Mouse (Mus musculus) kidney, adult 2 months (tissue): ENCODE results near the gene Olfr976.

ENCODE experiments used
- CTCF ChIP-seq: fragments of 200-500 bp; conservative IDR thresholded peaks from 2 replicates; pipeline ENCODE4 v1.5.1; 2011; ENCODE audit warnings: low read depth, mild to moderate bottlenecking, control low read depth, low read length, moderate library complexity, mixed read lengths; ENCODE audit not compliant: insufficient read depth, insufficient read length
- POLR2A ChIP-seq: fragments of 200-500 bp; IDR thresholded peaks from one replicate; pipeline ENCODE4 v1.6.1; 2011; ENCODE audit warnings: low read depth, low read length, control low read depth

DNA sequence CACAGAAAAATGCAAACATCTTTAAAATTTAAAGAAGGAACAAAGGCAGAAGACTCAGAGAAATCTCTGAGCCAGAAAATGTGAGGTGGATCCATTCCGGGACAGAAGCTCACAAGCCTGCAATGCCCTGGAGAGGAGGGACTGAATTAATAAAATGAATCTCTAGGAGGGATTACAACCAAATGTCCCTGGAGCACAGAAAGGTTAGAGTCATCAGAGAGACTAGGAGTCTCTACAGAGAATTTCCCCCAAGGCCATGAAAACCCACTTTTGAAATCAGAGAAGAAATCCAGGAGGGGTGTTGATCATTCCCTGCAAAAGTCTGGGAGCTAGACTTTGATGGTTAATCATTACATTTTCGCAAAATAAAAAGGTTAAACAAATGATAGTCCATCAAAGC, 30.9 kb upstream of the Olfr976 start, which contains the start of gene Olfr978:
- TF ChIP-seq CTCF (no peak), POLR2A (no peak)
